Mouse (Mus musculus) E14TG2a.4 (cell line): ENCODE data around the gene Lgals9.

ENCODE experiments used
- CTCF ChIP-seq: conservative IDR thresholded peaks from 2 replicates; pipeline ENCODE4 v1.5.1; 2014; ENCODE audit warnings: low read length
- NANOG ChIP-seq: IDR thresholded peaks from 2 replicates; pipeline ENCODE4 v1.6.1; 2014; ENCODE audit warnings: borderline replicate concordance, low read length, mixed read lengths
- POU5F1 ChIP-seq: IDR thresholded peaks from 2 replicates; pipeline ENCODE4 v1.6.1; 2014; ENCODE audit warnings: low read length, borderline replicate concordance

GRCm38 (mm10) chr11:79016236-79016635 is 31.5 kb upstream of the Lgals9 start:
- TF ChIP-seq CTCF (no peak), NANOG (no peak), POU5F1 (no peak)
